Mouse (Mus musculus): ENCODE results near the gene Med1. TPM values are rescaled to one million over a fixed set of nuclear protein-coding genes. Genes with fewer than 3 reads are reported as not detected.
"Not testable (repeated sequence)": the region's sequence is repeated elsewhere in the genome, so short reads cannot be mapped to it uniquely, and the experiment has no call there.

Gene Med1
- total RNA-seq (2021) = 10 to 100 TPM; 46.9 to 52.8 TPM
- long read RNA-seq, experiment 1, partial matches to known transcripts = 4 of 13 reads
- long read RNA-seq, experiment 1, other reads (novel, unspliced or antisense) = 5 of 13 reads
- long read RNA-seq, experiment 2, full-length matches to known transcripts = 3 of 9 reads
- long read RNA-seq, experiment 2, partial matches to known transcripts = 0 of 9 reads
- long read RNA-seq, experiment 2, other reads (novel, unspliced or antisense) = 6 of 9 reads

GRCm38 (mm10) chr11:98192901-98193805 is at the start of gene Med1:
Med1 (minus strand) TSS chr11:98193293.
- peak; percentile 92 to 95 for DNase-seq (ENCODE audit: low spot score in 2 of 2)
- intact Hi-C loops (cut with DNase I) = no loop called here

DNA sequence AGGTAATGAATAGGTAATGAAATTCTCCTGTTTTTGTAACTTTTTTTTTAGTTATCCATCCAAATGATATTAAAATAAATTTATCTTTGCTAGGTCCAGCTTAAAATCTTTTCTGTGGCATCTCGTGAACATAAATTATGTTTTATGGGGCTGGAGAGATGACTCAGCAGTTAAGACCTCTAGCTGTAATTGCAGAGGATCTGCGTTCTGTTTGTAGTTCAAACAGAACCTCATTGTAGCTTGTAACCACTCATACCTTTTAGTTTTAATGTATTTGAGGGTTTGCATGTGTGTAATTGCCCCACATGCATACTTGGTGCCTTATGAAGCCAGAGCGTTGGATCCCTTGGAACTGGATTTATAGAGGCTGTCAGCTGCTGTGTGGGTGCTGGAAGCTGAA is 45.9 kb upstream of the Med1 start:
- no peak for DNase-seq (ENCODE audit: low spot score in 2 of 2)
- intact Hi-C loops (cut with DNase I) = no loop called here

DNA sequence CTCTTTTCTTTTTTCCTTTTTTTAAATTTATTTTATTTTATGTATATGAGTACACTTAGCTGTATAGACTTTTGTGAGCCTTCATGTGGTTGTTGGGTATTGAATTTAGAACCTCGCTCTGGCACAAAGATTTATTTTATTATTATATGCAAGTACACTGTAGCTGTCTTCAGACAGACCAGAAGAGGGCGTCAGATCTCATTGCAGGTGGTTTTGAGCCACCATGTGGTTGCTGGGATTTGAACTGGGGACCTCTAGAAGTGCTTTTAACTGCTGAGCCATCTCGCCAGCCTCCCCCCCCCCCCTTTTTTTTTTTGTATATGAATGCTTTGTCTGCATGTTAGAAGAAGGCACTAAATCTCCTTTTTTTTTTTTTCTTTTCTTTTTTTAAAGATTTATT is 45.3 kb upstream of the Med1 start:
- DNase-seq (ENCODE audit: low spot score in 2 of 2) = no peak
- intact Hi-C loops (cut with DNase I) = no loop called here

DNA sequence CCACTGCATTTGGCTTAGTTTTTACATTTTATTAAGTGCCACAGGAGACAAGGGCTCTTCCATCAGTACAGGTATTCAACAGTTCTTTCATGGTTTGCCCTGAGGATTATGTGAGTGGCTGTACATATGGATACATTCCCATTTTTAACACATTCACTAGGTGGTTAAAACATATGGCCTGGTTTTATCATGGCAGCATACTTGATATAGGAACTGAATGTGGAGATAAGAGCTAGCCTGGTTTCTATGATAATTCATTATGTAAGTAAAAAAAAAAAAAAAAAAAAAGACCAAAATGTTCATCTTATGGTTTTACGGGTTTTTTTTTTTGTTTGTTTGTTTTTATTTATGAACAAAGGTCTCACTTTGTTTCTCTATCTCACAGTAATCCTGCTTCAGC is 33.3 kb upstream of the Med1 start:
- no peak for DNase-seq (ENCODE audit: low spot score in 2 of 2)
- intact Hi-C loops (cut with DNase I) = no loop called here

DNA sequence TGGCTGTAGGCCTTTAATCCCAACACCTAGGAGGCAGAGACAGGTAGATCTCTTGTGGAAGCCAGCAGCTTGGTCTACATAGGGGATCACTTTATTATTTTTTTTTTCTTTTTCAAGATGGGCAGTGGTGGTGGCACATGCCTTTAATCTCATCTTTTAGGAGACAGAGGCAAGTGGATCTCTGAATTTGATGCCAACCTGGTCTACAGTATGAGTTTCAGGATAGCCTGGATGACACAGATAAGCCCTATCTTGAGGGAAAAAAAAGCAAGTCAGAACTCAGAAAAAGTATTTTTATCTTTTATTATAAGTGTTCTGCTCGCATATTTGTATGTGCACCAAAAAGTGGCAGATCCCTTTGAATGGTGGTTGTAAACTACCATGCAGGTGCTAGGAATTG is 20.2 kb upstream of the Med1 start:
- no peak for DNase-seq (ENCODE audit: low spot score in 2 of 2)
- intact Hi-C loops (cut with DNase I) = loop anchor here (5.0 kb wide), 1 partner anchor 34 kb away; no protein-coding TSS in a partner anchor

DNA sequence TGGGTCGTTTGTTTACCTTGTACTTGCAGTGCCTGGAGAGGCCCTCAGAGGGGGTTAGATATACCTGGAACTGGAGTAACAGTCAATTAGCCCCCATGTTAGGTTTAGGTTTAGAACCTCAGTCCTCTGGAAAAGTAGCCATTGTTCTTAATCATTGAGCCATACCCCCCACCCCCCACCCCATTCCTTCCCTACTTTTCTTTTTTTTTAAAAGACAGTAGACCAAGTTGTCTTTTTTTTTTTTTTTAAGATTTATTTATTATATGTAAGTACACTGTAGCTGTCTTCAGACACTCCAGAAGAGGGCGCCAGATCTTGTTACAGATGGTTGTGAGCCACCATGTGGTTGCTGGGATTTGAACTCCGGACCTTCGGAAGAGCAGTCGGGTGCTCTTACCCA is 16.6 kb upstream of the Med1 start:
- intact Hi-C loops (cut with DNase I) = loop anchor here (5.0 kb wide), 1 partner anchor 38 kb away; no protein-coding TSS in a partner anchor
- not testable (repeated sequence) for DNase-seq (ENCODE audit: low spot score in 2 of 2)

DNA sequence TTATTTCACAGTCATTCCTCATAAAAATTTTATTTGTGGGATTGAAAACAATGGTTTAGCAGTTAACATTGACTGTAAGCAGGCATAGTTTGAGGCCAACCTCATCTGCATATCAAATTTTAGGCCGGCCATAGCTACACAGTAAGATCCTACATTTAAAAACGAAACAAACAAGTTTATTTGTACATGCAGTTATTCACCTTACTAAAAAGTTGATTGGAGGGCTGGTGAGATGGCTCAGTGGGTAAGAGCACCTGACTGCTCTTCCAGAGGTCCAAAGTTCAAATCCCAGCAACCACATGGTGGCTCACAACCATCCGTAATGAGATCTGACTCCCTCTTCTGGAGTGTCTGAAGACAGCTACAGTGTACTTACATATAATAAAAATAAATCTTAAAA is 13.2 kb upstream of the Med1 start:
- DNase-seq (ENCODE audit: low spot score in 2 of 2); intact Hi-C loops (cut with DNase I): not testable (repeated sequence)

DNA sequence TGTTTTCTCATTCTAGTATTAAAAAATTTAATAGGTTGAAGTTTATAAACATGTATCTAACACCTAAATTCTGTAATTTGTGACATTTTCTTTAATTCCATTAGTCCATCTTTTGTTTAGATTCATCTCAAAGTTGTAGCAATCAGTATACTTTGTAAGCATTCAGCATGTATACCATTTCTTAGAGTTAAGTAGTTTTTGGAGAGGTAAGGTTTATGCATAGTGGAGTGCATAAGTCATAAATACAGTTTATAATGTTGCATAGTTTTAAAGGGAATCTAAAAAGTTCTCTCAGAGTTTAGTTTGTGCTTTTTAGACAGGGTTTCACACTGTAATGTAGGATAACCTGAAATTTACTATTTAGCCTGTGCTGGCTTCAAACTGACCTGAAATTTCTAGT is 12.4 kb upstream of the Med1 start:
- no peak for DNase-seq (ENCODE audit: low spot score in 2 of 2)
- intact Hi-C loops (cut with DNase I) = no loop called here

- DNase-seq (ENCODE audit: low spot score in 2 of 2) = no peak
- intact Hi-C loops (cut with DNase I) = no loop called here
These were observed 10.9 kb upstream of the Med1 start for GRCm38 (mm10) chr11:98203931-98204421.

- intact Hi-C loops (cut with DNase I) = no loop called here
- peak; percentile 45 to 51 for DNase-seq (ENCODE audit: low spot score in 2 of 2)
These were observed 10.3 kb upstream of the Med1 start for GRCm38 (mm10) chr11:98203351-98203911.

- DNase-seq (ENCODE audit: low spot score in 2 of 2) = peak; percentile 97 to 98
- intact Hi-C loops (cut with DNase I) = no loop called here
These were observed 9.7 kb upstream of the Med1 start, which contains the start of gene Cdk12 for GRCm38 (mm10) chr11:98202641-98203350. Cdk12 (plus strand) TSS chr11:98203059.

DNA sequence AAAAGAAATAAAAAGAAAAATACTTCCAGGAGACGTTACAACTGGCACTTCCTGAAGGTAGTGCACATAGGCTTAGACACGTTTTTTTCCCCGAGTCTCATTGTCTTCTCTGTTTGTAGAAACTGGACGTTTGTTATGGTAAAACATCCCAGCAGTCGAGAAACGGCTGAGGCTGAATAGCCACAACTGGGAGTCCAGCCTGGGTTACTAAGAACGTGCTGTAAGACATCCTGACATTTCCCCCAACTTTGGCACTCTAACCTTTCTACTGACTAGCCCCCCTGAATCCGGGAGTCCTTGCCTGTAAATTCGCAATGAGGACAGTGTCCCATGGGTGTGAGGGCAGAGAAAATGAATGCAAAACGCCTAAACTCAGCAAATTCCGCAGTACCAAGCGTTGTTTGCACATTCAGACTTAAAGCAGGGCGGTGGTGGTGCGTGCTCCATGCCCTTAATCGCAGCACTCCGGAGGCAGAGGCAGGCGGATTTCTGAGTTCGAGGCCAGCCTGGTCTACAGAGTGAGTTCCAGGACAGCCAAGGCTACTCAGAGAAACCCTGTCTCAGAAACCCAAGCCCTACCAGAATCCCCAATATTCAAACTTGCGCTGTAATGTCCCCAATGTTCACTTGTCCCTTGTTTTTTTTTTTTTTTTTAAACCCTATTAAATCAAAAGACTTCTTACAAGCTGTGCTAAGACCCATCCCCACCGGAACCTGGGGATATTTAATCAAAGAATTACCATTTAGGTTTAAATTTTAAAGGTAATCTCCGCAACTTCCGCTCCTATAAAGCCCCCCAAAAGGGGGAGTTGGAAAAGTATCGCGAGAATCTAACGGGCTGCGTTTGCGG is 8.9 kb upstream of the Med1 start:
- intact Hi-C loops (cut with DNase I) = no loop called here
- DNase-seq (ENCODE audit: low spot score in 2 of 2) = peak; percentile 9 to 12

- intact Hi-C loops (cut with DNase I) = no loop called here
- DNase-seq (ENCODE audit: low spot score in 2 of 2) = no peak
These were observed 2.3 kb downstream of the Med1 start for GRCm38 (mm10) chr11:98190820-98191219.

DNA sequence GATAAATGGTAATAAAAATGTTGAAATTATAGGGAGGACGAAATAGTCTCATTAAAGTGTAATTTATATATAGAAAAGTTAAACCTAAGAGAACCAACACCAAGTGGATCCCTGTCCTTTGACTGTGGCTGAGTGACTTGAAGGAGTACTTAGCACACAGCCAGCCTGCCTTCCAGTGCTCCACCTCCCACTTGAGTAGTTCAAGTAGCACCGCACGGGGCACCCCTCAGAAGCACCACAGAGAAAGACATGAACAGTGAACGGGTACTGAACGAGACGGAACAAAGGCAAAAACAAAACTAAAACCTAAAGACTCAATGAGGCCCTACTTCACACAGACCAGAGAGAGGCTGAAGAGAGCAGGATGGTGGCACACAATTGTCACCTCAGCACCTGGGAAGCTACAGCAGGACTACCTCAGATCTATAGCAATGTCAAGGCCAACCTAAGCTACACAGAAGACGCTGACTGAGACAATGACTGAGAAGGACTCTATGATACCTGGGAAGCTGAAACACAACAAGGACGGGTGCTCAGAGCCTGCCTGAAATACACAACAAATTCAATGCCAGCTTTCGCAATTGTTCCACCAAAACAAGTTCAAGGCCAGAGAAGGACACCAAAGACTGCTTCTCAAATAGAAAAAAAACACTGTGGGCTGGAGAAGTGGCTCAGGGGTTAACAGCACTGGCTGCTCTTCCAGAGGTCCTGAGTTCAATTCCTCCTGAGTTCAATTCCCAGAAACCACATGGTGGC is 5.3 kb downstream of the Med1 start:
- DNase-seq (ENCODE audit: low spot score in 2 of 2) = no peak
- intact Hi-C loops (cut with DNase I) = no loop called here

GRCm38 (mm10) chr11:98182149-98182548 is 10.9 kb downstream of the Med1 start:
- intact Hi-C loops (cut with DNase I); DNase-seq (ENCODE audit: low spot score in 2 of 2): not testable (repeated sequence)

- intact Hi-C loops (cut with DNase I) = loop anchor here (5.0 kb wide), 1 partner anchor 54 kb away; no protein-coding TSS in a partner anchor
- no peak for DNase-seq (ENCODE audit: low spot score in 2 of 2)
These were observed 24.7 kb downstream of the Med1 start for GRCm38 (mm10) chr11:98168400-98168799.

GRCm38 (mm10) chr11:98155094-98155493 is 38.0 kb downstream of the Med1 start:
- DNase-seq (ENCODE audit: low spot score in 2 of 2) = no peak
- intact Hi-C loops (cut with DNase I) = loop anchor here (5.0 kb wide), 1 partner anchor 38 kb away; no protein-coding TSS in a partner anchor

- intact Hi-C loops (cut with DNase I) = no loop called here
- no peak for DNase-seq (ENCODE audit: low spot score in 2 of 2)
These were observed 42.4 kb downstream of the Med1 start for GRCm38 (mm10) chr11:98150625-98151156.

All from left cerebral cortex, postnatal 14 days (tissue).